Mouse (Mus musculus) neutrophil, adult 59 days (primary cell): ENCODE data around the gene Taz. TPM values are rescaled to one million over a fixed set of nuclear protein-coding genes. Genes with fewer than 3 reads are reported as not detected.

ENCODE experiments used
- total RNA-seq, 2 experiments: library from RNA; stranded (reverse); gene quantifications; 1 replicate in 1 of 2; 2 replicates in 1 of 2; pipeline ENCODE4 v1.2.4; 2023

The Taz gene
- total RNA-seq, result 10 to 100 TPM; 43.2 to 51.7 TPM

GRCm38 (mm10) chrX:74281732-74282394, at the start of gene Taz, which contains the start of gene Dnase1l1:
Gene Taz, plus strand, starts transcription at chrX:74281912.
Gene Dnase1l1, minus strand, starts transcription at chrX:74282337.

GRCm38 (mm10) chrX:74249615-74250014, 32.1 kb upstream of the Taz start, which contains the start of gene Flna:
Gene Flna, minus strand, starts transcription at chrX:74249820.

GRCm38 (mm10) chrX:74254153-74254887, 27.4 kb upstream of the Taz start, which contains the start of gene Emd:
Gene Emd, plus strand, starts transcription at chrX:74254687.

GRCm38 (mm10) chrX:74270062-74270901, 11.4 kb upstream of the Taz start, which contains the start of gene Rpl10:
Gene Rpl10, plus strand, starts transcription at chrX:74270812.

GRCm38 (mm10) chrX:74296538-74297448, 15.1 kb downstream of the Taz start, which contains the start of gene Atp6ap1:
Gene Atp6ap1, plus strand, starts transcription at chrX:74297097.

GRCm38 (mm10) chrX:74304867-74305700, 23.4 kb downstream of the Taz start, which contains the start of gene Gdi1:
Gene Gdi1, plus strand, starts transcription at chrX:74304998.

GRCm38 (mm10) chrX:74312540-74313464, 31.1 kb downstream of the Taz start, which contains the start of gene Fam50a:
Gene Fam50a, plus strand, starts transcription at chrX:74313033.

GRCm38 (mm10) chrX:74328725-74329161, 47.0 kb downstream of the Taz start, which contains the start of gene Plxna3:
Gene Plxna3, plus strand, starts transcription at chrX:74329066.

Other genes starting within 250 kb of the Taz start
- gene Opn1mw, start 154.4 kb upstream of the Taz start, total RNA-seq, result not detected
- 10 to 100 TPM; 24.4 to 25.0 TPM for gene Mecp2, start 146.5 kb upstream of the Taz start, total RNA-seq
- not detected for gene Tex28, start 114.1 kb upstream of the Taz start, total RNA-seq
- gene Tktl1, start 104.7 kb upstream of the Taz start, total RNA-seq, result not detected
- gene Flna, start 32.1 kb upstream of the Taz start, total RNA-seq, result 1,000 to 10,000 TPM; 1,644 to 1,676 TPM
- 10 to 100 TPM; 53.8 to 54.0 TPM for gene Emd, start 27.2 kb upstream of the Taz start, total RNA-seq
- gene Rpl10, start 11.1 kb upstream of the Taz start, total RNA-seq, result 100 to 1,000 TPM; 337 to 345 TPM
- 10 to 100 TPM; 27.9 to 33.7 TPM for gene Dnase1l1, start 425 bp downstream of the Taz start, total RNA-seq
- 100 to 1,000 TPM; 179 to 189 TPM for gene Atp6ap1, start 15.2 kb downstream of the Taz start, total RNA-seq
- gene Gdi1, start 23.1 kb downstream of the Taz start, total RNA-seq, result 100 to 1,000 TPM; 194 to 246 TPM
- 10 to 100 TPM; 40.4 to 45.3 TPM for gene Fam50a, start 31.1 kb downstream of the Taz start, total RNA-seq
- under 1 TPM; 0.38 to 0.90 TPM for gene Plxna3, start 47.2 kb downstream of the Taz start, total RNA-seq
- 10 to 100 TPM; 20.4 to 28.5 TPM for gene Lage3, start 71.7 kb downstream of the Taz start, total RNA-seq
- gene Ubl4a, start 91.3 kb downstream of the Taz start, total RNA-seq, result 10 to 100 TPM; 20.0 to 27.4 TPM
- 10 to 100 TPM; 17.6 to 19.3 TPM for gene Slc10a3, start 91.4 kb downstream of the Taz start, total RNA-seq
- gene Fam3a, start 111.4 kb downstream of the Taz start, total RNA-seq, result 10 to 100 TPM; 10.4 to 12.5 TPM
- 10 to 100 TPM; 27.9 to 32.9 TPM for gene Ikbkg, start 111.4 kb downstream of the Taz start, total RNA-seq
- 100 to 1,000 TPM; 396 to 418 TPM for gene G6pdx, start 147.3 kb downstream of the Taz start, total RNA-seq
- gene Gm6880, start 199.5 kb downstream of the Taz start, total RNA-seq, result not detected